Mouse (Mus musculus) gastrocnemius, adult 2 months (tissue): ENCODE data around the gene Il20rb. TPM values are rescaled to one million over a fixed set of nuclear protein-coding genes. Genes with fewer than 3 reads are reported as not detected.

ENCODE experiments used
- DNase-seq: peaks from one replicate; pipeline ENCODE4 v3.0.0; 2022
- H3K27ac ChIP-seq: fragments of 200-600 bp; 2 replicates; pipeline ENCODE4 v1.8.1; 2022; ENCODE audit warnings: mild to moderate bottlenecking
- H3K4me3 ChIP-seq: fragments of 200-600 bp; 2 replicates; pipeline ENCODE4 v1.8.1; 2022; ENCODE audit warnings: mild to moderate bottlenecking, moderate library complexity
- CTCF ChIP-seq: fragments of 200-600 bp; IDR thresholded peaks from 2 replicates; pipeline ENCODE4 v1.8.1; 2022; ENCODE audit warnings: antibody characterized with exemption, mild to moderate bottlenecking, moderate library complexity
- intact Hi-C: fragments of 180-260 bp; cut with DNase I; formaldehyde crosslinking; loops from one replicate; pipeline ENCODE4 v1.15.1; 2025
- total RNA-seq, 2 experiments: library from RNA; stranded (reverse); gene quantifications; 2 replicates each; pipeline ENCODE4 v1.2.3; 2021

Il20rb gene
- total RNA-seq, 2 experiments from 2014 or later: 1.3 to 1.9 TPM

- peak; percentile 59 for DNase-seq
- Histone ChIP-seq H3K27ac (no peak overlapping the region), H3K4me3 (0 out of 2 replicates have a peak overlapping the region, but pooled peaks have one; percentile 7)
- TF ChIP-seq CTCF: no peak
- intact Hi-C loops: no loop called here
Observed at GRCm38 (mm10) chr9:100440111-100440790, 46.3 kb downstream of the Il20rb start.

- DNase-seq: no peak
- Histone ChIP-seq H3K27ac (no peak overlapping the region), H3K4me3 (no peak overlapping the region)
- intact Hi-C loops: no loop called here
- TF ChIP-seq CTCF: no peak
Observed at GRCm38 (mm10) chr9:100439481-100439880, 47.1 kb downstream of the Il20rb start.

- no peak overlapping the region for H3K27ac ChIP-seq
- no peak for DNase-seq
- H3K4me3 ChIP-seq: no peak overlapping the region
- intact Hi-C loops: no loop called here
- no peak for TF ChIP-seq CTCF
Observed at GRCm38 (mm10) chr9:100438994-100439393, 47.6 kb downstream of the Il20rb start.

- no peak for DNase-seq
- TF ChIP-seq CTCF: no peak
- intact Hi-C loops: no loop called here
- Histone ChIP-seq H3K4me3 (no peak overlapping the region), H3K27ac (no peak overlapping the region)
Observed at GRCm38 (mm10) chr9:100436865-100437595, 49.6 kb downstream of the Il20rb start.

- intact Hi-C loops: no loop called here
- no peak for DNase-seq
- Histone ChIP-seq H3K27ac (no peak overlapping the region), H3K4me3 (no peak overlapping the region)
- no peak for TF ChIP-seq CTCF
Observed at GRCm38 (mm10) chr9:100431355-100431754, 55.2 kb downstream of the Il20rb start.

GRCm38 (mm10) chr9:100430911-100431310 lies 55.7 kb downstream of the Il20rb start:
- no peak for DNase-seq
- no peak overlapping the region for H3K27ac ChIP-seq
- H3K4me3 ChIP-seq: no peak overlapping the region
- intact Hi-C loops: no loop called here
- TF ChIP-seq CTCF: no peak

GRCm38 (mm10) chr9:100419644-100420043 lies 66.9 kb downstream of the Il20rb start:
- no peak for DNase-seq
- intact Hi-C loops: no loop called here
- Histone ChIP-seq H3K27ac (no peak overlapping the region), H3K4me3 (no peak overlapping the region)
- no peak for TF ChIP-seq CTCF

GRCm38 (mm10) chr9:100419103-100419502 lies 67.5 kb downstream of the Il20rb start:
- intact Hi-C loops: no loop called here
- no peak overlapping the region for H3K27ac ChIP-seq

GRCm38 (mm10) chr9:100416756-100417155 lies 69.8 kb downstream of the Il20rb start:
- no peak overlapping the region for H3K27ac ChIP-seq
- TF ChIP-seq CTCF: no peak
- no peak overlapping the region for H3K4me3 ChIP-seq
- intact Hi-C loops: no loop called here
- no peak for DNase-seq

More at GRCm38 (mm10) chr9:100419103-100419502, 67.5 kb downstream of the Il20rb start:
- TF ChIP-seq CTCF: no peak
- no peak overlapping the region for H3K4me3 ChIP-seq
- no peak for DNase-seq

GRCm38 (mm10) chr9:100416299-100416698 lies 70.3 kb downstream of the Il20rb start:
- TF ChIP-seq CTCF: no peak
- intact Hi-C loops: no loop called here
- DNase-seq: no peak
- no peak overlapping the region for H3K4me3 ChIP-seq
- no peak overlapping the region for H3K27ac ChIP-seq

- Histone ChIP-seq H3K4me3 (no peak overlapping the region), H3K27ac (no peak overlapping the region)
- TF ChIP-seq CTCF: no peak
- DNase-seq: no peak
- intact Hi-C loops: no loop called here
Observed at GRCm38 (mm10) chr9:100415328-100415979, 71.1 kb downstream of the Il20rb start.

Other genes starting within 250 kb of the Il20rb start
- 10 to 100 TPM; 26.0 to 37.4 TPM for gene Nck1, start 59.3 kb upstream of the Il20rb start, total RNA-seq
- gene Slc35g2, start 84.3 kb upstream of the Il20rb start, total RNA-seq: 1 to 10 TPM in 1 of 2 experiments, under 1 TPM in 1; 0.51 to 1.3 TPM
- 10 to 100 TPM; 26.1 to 28.4 TPM for gene Stag1, start 111.0 kb upstream of the Il20rb start, total RNA-seq